Mouse (Mus musculus) heart, embryonic 15.5 days (tissue): ENCODE measurements at regions not wholly inside any gene's neighbourhood (a gene's known extent, or its start where the extent isn't known, plus 50 kb on each side); places are given as distances from the start of the nearest gene placed in this dataset.

Source experiments
- ATAC-seq: fragments of 200-750 bp; cut with Nextera tagmentation; replicated peaks from 2 replicates; pipeline ENCODE4 v1.8.0; 2017; ENCODE audit warnings: low read depth, moderate TSS enrichment; ENCODE audit not compliant: insufficient number of reproducible peaks, insufficient read depth, low FRiP score
- H3K27ac ChIP-seq: fragments of 300-500 bp; sonication (generic); 2 replicates; pipeline ENCODE4 v1.5.1; 2015; ENCODE audit warnings: mild to moderate bottlenecking, inconsistent platforms
- H3K27me3 ChIP-seq: fragments of 300-500 bp; sonication (generic); 2 replicates; pipeline ENCODE4 v1.6.1; 2015; ENCODE audit warnings: inconsistent platforms
- H3K36me3 ChIP-seq: fragments of 300-500 bp; sonication (generic); 2 replicates; pipeline ENCODE4 v1.6.1; 2015; ENCODE audit warnings: mild to moderate bottlenecking, inconsistent platforms
- H3K4me1 ChIP-seq: fragments of 300-500 bp; sonication (generic); replicated peaks from 2 replicates; pipeline ENCODE4 v1.6.1; 2015; ENCODE audit warnings: inconsistent platforms
- H3K4me2 ChIP-seq: fragments of 300-500 bp; sonication (generic); 2 replicates; pipeline ENCODE4 v1.6.1; 2015; ENCODE audit warnings: inconsistent platforms, mild to moderate bottlenecking, moderate library complexity
- H3K4me3 ChIP-seq: fragments of 300-500 bp; sonication (generic); 2 replicates; pipeline ENCODE4 v1.5.1; 2015; ENCODE audit warnings: mild to moderate bottlenecking, inconsistent platforms
- H3K9ac ChIP-seq: fragments of 300-500 bp; sonication (generic); 2 replicates; pipeline ENCODE4 v1.6.1; 2015; ENCODE audit warnings: mild to moderate bottlenecking, inconsistent platforms
- H3K9me3 ChIP-seq: fragments of 300-500 bp; sonication (generic); replicated peaks from 2 replicates; pipeline ENCODE4 v1.6.1; 2016; ENCODE audit warnings: inconsistent platforms
- WGBS: fragments of 180-500 bp; shearing (Covaris S2); methylation state at CpG from one replicate; pipeline ENCODE4 v1.1.7; 2015; ENCODE audit warnings: mixed read lengths; 5-methylcytosine and 5-hydroxymethylcytosine counted together

DNA sequence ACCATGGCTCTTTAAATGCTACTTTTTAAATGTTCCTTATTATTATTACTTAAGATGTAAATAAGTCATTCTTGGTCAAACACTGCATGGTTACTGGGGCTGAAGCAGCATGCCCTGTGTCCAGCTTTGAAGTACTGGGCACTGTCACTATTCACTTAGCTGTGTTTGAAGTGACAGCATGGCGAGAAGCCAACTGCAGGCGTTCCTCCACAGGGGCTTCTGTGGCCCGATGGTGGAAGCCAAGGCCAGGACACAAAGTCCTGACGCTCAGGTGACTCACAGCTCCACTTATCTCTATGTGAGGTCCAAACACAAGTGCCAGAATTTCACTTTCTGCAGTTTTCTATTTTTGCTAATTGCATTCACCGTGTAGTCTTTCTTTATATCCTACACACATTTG, 65.3 kb downstream of the Cdca7 start:
- no peaks in the 10 kb centered on the region for H3K9me3 ChIP-seq
- no peaks in the 10 kb centered on the region for H3K27me3 ChIP-seq
- no peak overlapping the region for H3K9ac ChIP-seq
- ATAC-seq, result no peak; the same call in 1 of the 2 replicates
- H3K4me3 ChIP-seq, result no peak overlapping the region
- peaks cover 12% of the 10 kb centered on the region; the same call in 1 of the 2 replicates for H3K4me1 ChIP-seq
- H3K27ac ChIP-seq, result peak overlapping the region; percentile 48
- no peak overlapping the region for H3K4me2 ChIP-seq
- WGBS, result 40% methylated on average over 5 of the region's 5 CpGs
- H3K36me3 ChIP-seq, result no peaks in the 10 kb centered on the region

DNA sequence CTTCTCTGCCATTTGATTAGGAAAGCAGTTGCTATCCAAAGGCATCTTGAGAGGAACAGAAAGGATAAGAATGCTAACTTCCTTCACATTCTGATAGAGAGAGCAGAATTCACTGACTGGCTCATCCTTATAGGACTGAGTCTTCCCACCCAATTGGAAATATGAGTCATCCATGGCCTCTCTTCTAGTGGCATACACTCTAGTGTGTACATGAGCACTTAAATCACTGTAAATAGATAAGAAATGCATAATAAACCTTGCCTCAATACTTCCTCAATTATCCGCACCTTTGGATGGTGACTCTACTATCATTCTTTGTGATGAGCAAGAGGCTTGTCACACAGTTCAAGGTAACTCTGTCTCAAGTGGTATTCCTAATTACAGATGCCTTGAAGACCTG, 69.5 kb downstream of the Cdca7 start:
- Histone ChIP-seq H3K27ac (no peak overlapping the region), H3K27me3 (no peaks in the 10 kb centered on the region), H3K36me3 (no peaks in the 10 kb centered on the region), H3K9ac (no peak overlapping the region), H3K4me3 (no peak overlapping the region), H3K4me2 (no peak overlapping the region), H3K9me3 (no peaks in the 10 kb centered on the region), H3K4me1 (peaks cover 24% of the 10 kb centered on the region)
- WGBS, result 89% methylated on average over 1 of the region's 1 CpGs
- ATAC-seq, result no peak

- no peaks in the 10 kb centered on the region for H3K9me3 ChIP-seq
- H3K27me3 ChIP-seq, result no peaks in the 10 kb centered on the region
- peak overlapping the region; percentile 64 for H3K27ac ChIP-seq
- no peak overlapping the region for H3K4me3 ChIP-seq
- H3K9ac ChIP-seq, result no peak overlapping the region
- 48% methylated on average over 5 of the region's 5 CpGs for WGBS
- ATAC-seq, result no peak
- H3K4me1 ChIP-seq, result peaks cover 16% of the 10 kb centered on the region
- no peaks in the 10 kb centered on the region for H3K36me3 ChIP-seq
- H3K4me2 ChIP-seq, result no peak overlapping the region
These were observed 70.5 kb downstream of the Cdca7 start for GRCm38 (mm10) chr2:72546476-72546875.

- H3K9ac ChIP-seq, result no peak overlapping the region
- H3K27ac ChIP-seq, result peak overlapping the region; percentile 64
- WGBS, result 21% methylated on average over 4 of the region's 4 CpGs
- H3K4me2 ChIP-seq, result no peak overlapping the region
- H3K27me3 ChIP-seq, result no peaks in the 10 kb centered on the region
- no peaks in the 10 kb centered on the region for H3K9me3 ChIP-seq
- no peak overlapping the region for H3K4me3 ChIP-seq
- H3K4me1 ChIP-seq, result peaks cover 15% of the 10 kb centered on the region
- no peaks in the 10 kb centered on the region for H3K36me3 ChIP-seq
- ATAC-seq, result no peak
These were observed 71.0 kb downstream of the Cdca7 start for GRCm38 (mm10) chr2:72546963-72547362.

DNA sequence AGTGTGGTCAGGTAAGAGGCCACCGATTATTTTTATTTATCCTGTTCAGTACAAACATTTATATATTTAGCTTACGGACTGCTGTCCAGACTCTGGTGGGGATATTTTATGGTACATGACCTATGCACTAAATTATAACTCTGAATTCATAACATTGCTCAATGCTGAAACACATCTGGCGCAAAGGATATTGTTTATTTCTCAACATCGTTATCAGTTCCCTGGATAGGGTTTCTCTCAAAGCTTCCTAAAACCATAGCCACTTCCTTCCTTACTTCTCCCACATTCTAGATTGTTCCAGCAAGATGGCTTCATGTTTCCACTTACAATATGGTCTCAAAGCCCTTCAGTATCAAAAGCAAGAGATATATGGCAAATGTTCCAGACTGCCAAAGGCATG, 75.3 kb downstream of the Cdca7 start:
- no peak for ATAC-seq
- Histone ChIP-seq H3K4me2 (no peak overlapping the region), H3K4me1 (peaks cover 16% of the 10 kb centered on the region), H3K4me3 (no peak overlapping the region), H3K9ac (no peak overlapping the region), H3K36me3 (no peaks in the 10 kb centered on the region), H3K9me3 (no peaks in the 10 kb centered on the region), H3K27me3 (no peaks in the 10 kb centered on the region), H3K27ac (no peak overlapping the region)
- 74% methylated on average over 4 of the region's 4 CpGs for WGBS

DNA sequence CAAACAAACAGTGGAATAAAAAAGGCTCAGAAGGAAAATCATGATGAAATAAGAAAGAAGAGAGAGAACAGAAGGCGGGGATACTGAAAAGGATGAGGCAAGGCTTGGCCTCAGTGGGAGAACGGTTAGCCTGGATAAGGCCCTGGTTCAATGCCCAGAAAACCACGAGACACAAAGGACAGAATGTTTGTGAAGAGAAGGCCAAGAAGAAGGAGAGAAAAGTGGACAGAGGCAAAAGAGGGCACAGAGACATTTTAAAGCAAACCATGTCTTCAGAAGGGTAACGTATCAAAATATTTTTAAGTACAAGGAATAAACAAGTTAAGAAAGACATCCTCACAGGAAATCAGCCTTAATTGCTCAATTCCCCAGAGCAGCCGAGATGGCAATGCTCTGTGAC, 78.6 kb downstream of the Cdca7 start:
- H3K36me3 ChIP-seq, result no peaks in the 10 kb centered on the region

GRCm38 (mm10) chr2:72555116-72555515, 79.2 kb downstream of the Cdca7 start:
- no peaks in the 10 kb centered on the region for H3K27me3 ChIP-seq
- ATAC-seq, result no peak
- H3K4me1 ChIP-seq, result peaks cover 14% of the 10 kb centered on the region
- H3K9me3 ChIP-seq, result no peaks in the 10 kb centered on the region
- H3K4me3 ChIP-seq, result no peak overlapping the region
- H3K4me2 ChIP-seq, result no peak overlapping the region
- no peak overlapping the region for H3K27ac ChIP-seq
- H3K36me3 ChIP-seq, result no peaks in the 10 kb centered on the region
- 79% methylated on average over 4 of the region's 4 CpGs for WGBS
- no peak overlapping the region for H3K9ac ChIP-seq

More for the DNA sequence above, 78.6 kb downstream of the Cdca7 start:
- no peak for ATAC-seq
- 59% methylated on average over 5 of the region's 5 CpGs for WGBS
- Histone ChIP-seq H3K27me3 (no peaks in the 10 kb centered on the region), H3K4me1 (peaks cover 9% of the 10 kb centered on the region), H3K27ac (no peak overlapping the region), H3K4me2 (no peak overlapping the region), H3K9ac (no peak overlapping the region), H3K4me3 (no peak overlapping the region), H3K9me3 (no peaks in the 10 kb centered on the region)

DNA sequence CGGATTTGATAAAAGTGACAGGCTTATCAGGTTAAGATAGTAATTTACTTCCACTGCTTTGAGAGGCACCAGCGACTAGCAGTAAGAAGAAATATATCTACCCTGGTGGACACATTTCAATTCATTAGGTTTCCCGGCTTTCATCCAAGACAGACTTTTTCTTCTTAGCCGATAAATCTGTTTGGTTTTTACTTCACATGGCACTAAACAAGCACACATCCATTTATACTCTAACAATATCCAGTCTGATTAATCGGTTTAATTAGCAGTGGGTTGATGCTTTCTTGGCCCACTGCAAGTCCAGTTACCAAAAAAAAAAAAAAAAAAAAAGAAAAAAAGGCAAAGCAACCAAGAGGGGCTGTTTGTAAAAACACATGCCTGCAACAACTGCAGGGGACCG, 79.6 kb downstream of the Cdca7 start:
- Histone ChIP-seq H3K4me1 (peaks cover 14% of the 10 kb centered on the region), H3K4me2 (no peak overlapping the region), H3K27ac (no peak overlapping the region), H3K9me3 (no peaks in the 10 kb centered on the region), H3K36me3 (no peaks in the 10 kb centered on the region), H3K4me3 (no peak overlapping the region), H3K27me3 (no peaks in the 10 kb centered on the region), H3K9ac (no peak overlapping the region)
- no peak for ATAC-seq
- 39% methylated on average over 6 of the region's 6 CpGs for WGBS

DNA sequence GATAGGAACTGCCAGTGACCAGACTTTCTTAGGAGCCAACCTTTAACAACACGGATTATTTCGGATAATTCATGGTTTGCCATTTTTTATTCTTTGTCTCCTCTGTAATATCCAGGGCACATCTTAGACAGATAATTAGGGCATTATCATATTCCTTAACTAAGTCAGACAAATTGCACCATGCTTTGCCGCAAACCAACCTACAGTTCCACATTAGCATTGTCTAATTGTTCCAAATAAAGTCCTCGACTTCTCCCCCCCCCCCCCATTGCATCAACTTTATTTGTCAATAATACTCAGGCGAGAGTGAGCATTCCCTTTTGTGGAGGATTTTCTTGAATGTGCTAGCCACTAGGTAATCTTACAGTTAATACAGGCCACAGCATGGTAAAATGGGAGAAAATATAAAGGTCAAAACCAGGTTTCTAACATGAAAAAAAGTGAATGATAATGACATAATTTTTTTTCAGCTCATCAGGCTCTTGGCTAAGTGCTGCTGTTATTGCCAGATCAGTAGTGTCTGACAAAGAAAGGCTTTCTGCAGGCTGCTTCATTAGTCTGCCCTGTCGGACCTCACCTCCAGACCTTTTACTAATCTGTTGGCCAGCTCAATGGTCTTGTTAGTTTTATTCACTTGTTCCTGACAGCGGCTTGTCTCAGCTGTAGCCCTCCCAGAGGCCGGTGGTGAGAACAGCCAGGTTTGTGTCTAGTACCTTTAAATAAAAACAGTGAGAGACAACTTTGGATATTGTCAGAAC, 80.3 kb downstream of the Cdca7 start:
- no peak for ATAC-seq
- Histone ChIP-seq H3K9me3 (no peaks in the 10 kb centered on the region), H3K4me3 (no peak overlapping the region), H3K27ac (no peak overlapping the region), H3K4me2 (no peak overlapping the region), H3K36me3 (no peaks in the 10 kb centered on the region), H3K27me3 (no peaks in the 10 kb centered on the region), H3K4me1 (peaks cover 14% of the 10 kb centered on the region), H3K9ac (no peak overlapping the region)
- WGBS, result 68% methylated on average over 8 of the region's 8 CpGs

DNA sequence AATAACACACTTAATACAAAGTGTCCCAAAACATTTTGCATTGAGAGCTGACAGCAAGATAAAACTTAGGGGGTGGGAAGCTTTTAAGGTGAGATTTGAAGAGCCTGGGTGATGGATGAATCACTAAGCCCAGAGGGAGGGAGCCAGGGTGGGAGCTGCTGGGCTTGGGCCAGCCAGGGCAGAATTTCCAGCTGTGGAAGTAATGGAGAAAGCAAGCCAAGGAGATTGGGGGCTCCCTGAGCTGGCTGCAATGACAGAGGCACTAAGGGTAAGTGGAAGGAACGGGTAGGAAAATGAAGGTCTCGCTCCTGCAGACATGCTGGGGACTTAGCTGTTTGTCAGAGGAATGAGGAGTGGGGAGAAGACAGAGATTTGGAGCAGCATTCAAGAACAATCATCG, 81.2 kb downstream of the Cdca7 start:
- Histone ChIP-seq H3K4me1 (peaks cover 14% of the 10 kb centered on the region), H3K9ac (no peak overlapping the region), H3K4me2 (no peak overlapping the region), H3K36me3 (no peaks in the 10 kb centered on the region), H3K9me3 (no peaks in the 10 kb centered on the region), H3K4me3 (no peak overlapping the region), H3K27ac (no peak overlapping the region), H3K27me3 (no peaks in the 10 kb centered on the region)
- WGBS, result 44% methylated on average over 3 of the region's 3 CpGs
- no peak for ATAC-seq

GRCm38 (mm10) chr2:72557565-72558260, 81.8 kb downstream of the Cdca7 start:
- no peak overlapping the region for H3K4me3 ChIP-seq
- H3K4me2 ChIP-seq, result no peak overlapping the region
- peaks cover 14% of the 10 kb centered on the region for H3K4me1 ChIP-seq
- no peak overlapping the region for H3K9ac ChIP-seq
- no peaks in the 10 kb centered on the region for H3K36me3 ChIP-seq
- H3K27me3 ChIP-seq, result no peaks in the 10 kb centered on the region
- 74% methylated on average over 9 of the region's 9 CpGs for WGBS
- H3K27ac ChIP-seq, result no peak overlapping the region
- H3K9me3 ChIP-seq, result no peaks in the 10 kb centered on the region
- ATAC-seq, result no peak

DNA sequence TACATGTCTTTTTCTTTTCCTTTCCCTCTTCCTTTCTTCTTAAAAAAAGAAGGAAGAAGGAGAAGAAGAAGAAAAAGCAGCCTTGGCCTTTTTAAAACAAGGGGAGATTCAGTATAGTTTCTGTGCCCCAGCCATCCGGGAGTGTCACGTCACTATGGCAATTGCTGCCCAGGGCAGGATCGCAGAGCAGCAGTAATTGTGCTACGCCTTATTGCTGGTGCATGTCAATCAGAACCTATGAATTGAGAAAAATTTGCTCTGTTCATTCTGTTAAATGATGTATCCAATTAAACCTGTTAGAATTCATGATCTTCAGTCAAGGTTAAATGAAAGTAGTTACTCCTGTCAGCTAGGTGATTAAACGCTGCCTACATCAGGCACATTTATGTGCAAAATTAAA, 85.4 kb downstream of the Cdca7 start:
- H3K27me3 ChIP-seq, result peaks cover 3% of the 10 kb centered on the region; the same call in 1 of the 2 replicates
- ATAC-seq, result no peak
- no peak overlapping the region for H3K4me2 ChIP-seq
- no peak overlapping the region for H3K9ac ChIP-seq
- H3K4me3 ChIP-seq, result no peak overlapping the region
- no peak overlapping the region for H3K27ac ChIP-seq
- 87% methylated on average over 5 of the region's 5 CpGs for whole genome bisulfite sequencing
- no peaks in the 10 kb centered on the region for H3K36me3 ChIP-seq
- H3K9me3 ChIP-seq, result no peaks in the 10 kb centered on the region
- peaks cover 10% of the 10 kb centered on the region; the same call in 1 of the 2 replicates for H3K4me1 ChIP-seq
